Mouse (Mus musculus) CH12.LX (cell line): ENCODE measurements around the gene Lrrc37a. TPM values are rescaled to one million over a fixed set of nuclear protein-coding genes. Genes with fewer than 3 reads are reported as not detected.

ENCODE experiments used
- DNase-seq: peaks from one replicate; pipeline ENCODE4 v3.0.0-alpha.2; 2013; ENCODE audit errors: extremely low read depth
- H3K27ac ChIP-seq: 2 replicates; pipeline ENCODE4 v1.5.1; 2012; ENCODE audit warnings: low read depth, mild to moderate bottlenecking, control low read depth, moderate library complexity; ENCODE audit not compliant: insufficient read depth
- H3K27me3 ChIP-seq: replicated peaks from 2 replicates; pipeline ENCODE3; 2012; ENCODE audit warnings: inconsistent platforms
- H3K36me3 ChIP-seq, 2 experiments: replicated peaks in 1 of 2; 2 replicates each; pipeline versions ENCODE3 to v1.6.1; 2012; ENCODE audit warnings: inconsistent platforms in 1 of 2, low read length in 1 of 2, mild to moderate bottlenecking in 1 of 2, mixed read lengths in 1 of 2, moderate library complexity in 1 of 2; ENCODE audit not compliant: control insufficient read depth in 1 of 2, insufficient read depth in 1 of 2
- H3K4me1 ChIP-seq, 2 experiments: 2 replicates each; pipeline ENCODE4 v1.6.1; 2012; ENCODE audit warnings: inconsistent platforms in 1 of 2, moderate library complexity in 1 of 2; ENCODE audit not compliant: insufficient read depth in 2 of 2, control insufficient read depth in 1 of 2
- H3K4me2 ChIP-seq: 2 replicates; pipeline ENCODE4 v1.6.1; 2012; ENCODE audit warnings: low read depth, mild to moderate bottlenecking, control low read depth; ENCODE audit not compliant: poor library complexity, insufficient read depth, severe bottlenecking
- H3K4me3 ChIP-seq, 3 experiments: fragments of 150-350 bp in 1 of 3; sonication (generic) in 1 of 3; replicated peaks in 1 of 3; 2 replicates each; pipeline versions ENCODE3 to v1.5.1; 2011 to 2012; ENCODE audit warnings: low read depth in 2 of 3, low read length in 2 of 3, mild to moderate bottlenecking in 2 of 3, moderate library complexity in 2 of 3, control low read depth in 1 of 3, improper control_type of control experiment in 1 of 3, inconsistent platforms in 1 of 3, mixed read lengths in 1 of 3; ENCODE audit not compliant: poor library complexity in 1 of 3
- H3K79me2 ChIP-seq: replicated peaks from 2 replicates; pipeline ENCODE4 v1.6.1; 2012; ENCODE audit warnings: mild to moderate bottlenecking, moderate library complexity; ENCODE audit not compliant: control insufficient read depth, poor library complexity, insufficient read depth, severe bottlenecking; ENCODE audit errors: extremely low read depth
- H3K9ac ChIP-seq: 2 replicates; pipeline ENCODE4 v1.6.1; 2012; ENCODE audit warnings: low read depth, mild to moderate bottlenecking, control low read depth, moderate library complexity; ENCODE audit not compliant: insufficient read depth
- H3K9me3 ChIP-seq: replicated peaks from 2 replicates; pipeline ENCODE3; 2012; ENCODE audit warnings: low read length, inconsistent platforms, mixed read lengths
- CHD2 ChIP-seq: IDR thresholded peaks from 2 replicates; pipeline ENCODE4 v1.6.1; 2011; ENCODE audit warnings: low read length, improper control_type of control experiment
- CTCF ChIP-seq, 2 experiments: IDR thresholded peaks in 1 of 2; conservative IDR thresholded peaks in 1 of 2; 2 replicates each; pipeline ENCODE4 v1.5.1; 2011 to 2012; ENCODE audit warnings: low read depth in 2 of 2, low read length in 2 of 2, improper control_type of control experiment in 1 of 2, inconsistent platforms in 1 of 2, mild to moderate bottlenecking in 1 of 2, moderate library complexity in 1 of 2
- E2F4 ChIP-seq: IDR thresholded peaks from 2 replicates; pipeline ENCODE4 v1.6.1; 2011; ENCODE audit warnings: low read depth, low read length, improper control_type of control experiment; ENCODE audit not compliant: insufficient replicate concordance
- ELF1 ChIP-seq: IDR thresholded peaks from 2 replicates; pipeline ENCODE4 v1.6.1; 2014; ENCODE audit warnings: low read depth, mild to moderate bottlenecking, inconsistent platforms, low read length, improper control_type of control experiment
- EP300 ChIP-seq: IDR thresholded peaks from 2 replicates; pipeline ENCODE4 v1.6.1; 2011; ENCODE audit warnings: low read length, improper control_type of control experiment
- ETS1 ChIP-seq: conservative IDR thresholded peaks from 2 replicates; pipeline ENCODE4 v1.6.1; 2012; ENCODE audit warnings: low read depth, mild to moderate bottlenecking, inconsistent platforms, low read length, improper control_type of control experiment, moderate library complexity
- GABPA ChIP-seq: IDR thresholded peaks from 2 replicates; pipeline ENCODE4 v1.6.1; 2012; ENCODE audit warnings: low read depth, low read length, improper control_type of control experiment, inconsistent platforms; ENCODE audit not compliant: insufficient replicate concordance
- HCFC1 ChIP-seq: IDR thresholded peaks from 2 replicates; pipeline ENCODE4 v1.6.1; 2012; ENCODE audit warnings: low read depth, mild to moderate bottlenecking, inconsistent platforms, low read length, improper control_type of control experiment
- IRF4 ChIP-seq: IDR thresholded peaks from 2 replicates; pipeline ENCODE4 v1.6.1; 2014; ENCODE audit warnings: low read depth, mild to moderate bottlenecking, inconsistent platforms, low read length, improper control_type of control experiment
- JUN ChIP-seq: IDR thresholded peaks from 2 replicates; pipeline ENCODE4 v1.6.1; 2011; ENCODE audit warnings: low read depth, mild to moderate bottlenecking, low read length, improper control_type of control experiment, moderate library complexity; ENCODE audit not compliant: insufficient read depth
- JUND ChIP-seq: conservative IDR thresholded peaks from 2 replicates; pipeline ENCODE4 v1.6.1; 2011; ENCODE audit warnings: low read depth, low read length, improper control_type of control experiment
- MAX ChIP-seq: IDR thresholded peaks from 2 replicates; pipeline ENCODE4 v1.6.1; 2011; ENCODE audit warnings: low read length, improper control_type of control experiment
- MAZ ChIP-seq: IDR thresholded peaks from 2 replicates; pipeline ENCODE4 v1.6.1; 2012; ENCODE audit warnings: low read depth, mild to moderate bottlenecking, inconsistent platforms, low read length, improper control_type of control experiment, moderate library complexity
- PAX5 ChIP-seq: IDR thresholded peaks from 2 replicates; pipeline ENCODE4 v1.6.1; 2012; ENCODE audit warnings: low read length, inconsistent platforms, mixed read lengths
- POLR2A ChIP-seq: IDR thresholded peaks from 2 replicates; pipeline ENCODE4 v1.6.1; 2011; ENCODE audit warnings: low read depth, mild to moderate bottlenecking, improper control_type of control experiment, low read length
- RAD21 ChIP-seq: IDR thresholded peaks from 2 replicates; pipeline ENCODE4 v1.6.1; 2011; ENCODE audit warnings: low read depth, mild to moderate bottlenecking, low read length, improper control_type of control experiment, moderate library complexity
- USF1 ChIP-seq: IDR thresholded peaks from 2 replicates; pipeline ENCODE4 v1.6.1; 2014; ENCODE audit warnings: low read depth, mild to moderate bottlenecking, inconsistent platforms, low read length, improper control_type of control experiment
- ZC3H11A ChIP-seq: IDR thresholded peaks from 2 replicates; pipeline ENCODE4 v1.6.1; 2012; ENCODE audit warnings: low read depth, mild to moderate bottlenecking, inconsistent platforms, low read length, improper control_type of control experiment
- dilution Hi-C: fragments of 300-500 bp; cut with MboI; formaldehyde crosslinking; loops from 2 replicates; pipeline ENCODE4 v1.14.3; 2020; ENCODE audit warnings: low sequenced_read_pairs; ENCODE audit not compliant: extremely low pct_unique_long_range_greater_than_20kb, extremely low pct_ligation_motif_present
- in situ Hi-C: fragments of 300-500 bp; cut with MboI; formaldehyde crosslinking; loops from 3 replicates; pipeline ENCODE4 v1.14.3; 2019; ENCODE audit warnings: low sequenced_read_pairs, low pct_ligation_motif_present, low pct_unique_long_range_greater_than_20kb, mixed read lengths
- polyA plus RNA-seq: library from polyadenylated mRNA; unstranded; fragments of >175 nt; gene quantifications from 2 replicates; pipeline ENCODE4 v1.2.1, GENCODE M21; 2012; ENCODE audit warnings: low read depth; ENCODE audit not compliant: insufficient read length
- total RNA-seq, 2 experiments: library from RNA; depleted of rRNA; stranded (reverse); fragments of 300-350 nt in 1 of 2; fragments of >200 nt in 1 of 2; gene quantifications; 2 replicates each; pipeline ENCODE4 v1.2.3; 2012 to 2014

Lrrc37a gene
- total and polyA plus RNA-seq, 3 experiments = not detected

GRCm38 (mm10) chr11:103406551-103406950 lies 97.8 kb downstream of the Lrrc37a start:
- no peak for DNase-seq
- H3K27ac ChIP-seq = no peak overlapping the region
- H3K4me1 ChIP-seq = peaks cover 7 to 62% of the 10 kb centered on the region in 2 experiments
- peaks cover 27% of the 10 kb centered on the region for H3K79me2 ChIP-seq
- H3K9ac ChIP-seq = no peak overlapping the region
- H3K4me2 ChIP-seq = no peak overlapping the region
- no peaks in the 10 kb centered on the region for H3K9me3 ChIP-seq
- in situ Hi-C loops = no loop called here
- peaks cover 40 to 81% of the 10 kb centered on the region in 2 experiments for H3K36me3 ChIP-seq
- TF ChIP-seq IRF4 (no peak), ELF1 (no peak), RAD21 (no peak), ZC3H11A (no peak), JUND (no peak), E2F4 (no peak), MAZ (no peak), POLR2A (no peak)
- H3K27me3 ChIP-seq = no peaks in the 10 kb centered on the region
- H3K4me3 ChIP-seq = no peak overlapping the region
- dilution Hi-C loops = no loop called here

GRCm38 (mm10) chr11:103405814-103406213 lies 98.6 kb downstream of the Lrrc37a start:
- TF ChIP-seq EP300 (no peak), MAX (no peak), JUN (no peak), HCFC1 (no peak), USF1 (no peak), RAD21 (no peak), GABPA (no peak), JUND (no peak), CTCF (conservative IDR thresholded peaks at IDR 0.05 in 1 of 2, IDR thresholded peaks at IDR 0.05 in 1 of 2; ENCODE audit: low read depth in 2 of 2, low read length in 2 of 2) (no peak), ETS1 (no peak), PAX5 (no peak), CHD2 (no peak)
- TF ChIP-seq, all 38 proteins: peak for 0
- in situ Hi-C loops = no loop called here
- Histone ChIP-seq H3K9me3 (no peaks in the 10 kb centered on the region), H3K9ac (no peak overlapping the region), H3K36me3 (peaks cover 43 to 83% of the 10 kb centered on the region in 2 experiments), H3K4me3 (no peak overlapping the region), H3K4me1 (peaks cover 2 to 57% of the 10 kb centered on the region in 2 experiments), H3K4me2 (no peak overlapping the region), H3K27me3 (no peaks in the 10 kb centered on the region), H3K79me2 (peaks cover 19% of the 10 kb centered on the region; the same call in 1 of the 2 replicates), H3K27ac (no peak overlapping the region)
- DNase-seq = no peak
- dilution Hi-C loops = no loop called here
